Mouse (Mus musculus) fat pad, adult 2 months (tissue): ENCODE results near the gene Nr1h2.

Experiments used
- DNase-seq: peaks from one replicate; pipeline ENCODE4 v3.0.0-alpha.2; 2011; ENCODE audit warnings: low read depth, low spot score; ENCODE audit errors: extremely low read depth

Gene Nr1h2

DNA sequence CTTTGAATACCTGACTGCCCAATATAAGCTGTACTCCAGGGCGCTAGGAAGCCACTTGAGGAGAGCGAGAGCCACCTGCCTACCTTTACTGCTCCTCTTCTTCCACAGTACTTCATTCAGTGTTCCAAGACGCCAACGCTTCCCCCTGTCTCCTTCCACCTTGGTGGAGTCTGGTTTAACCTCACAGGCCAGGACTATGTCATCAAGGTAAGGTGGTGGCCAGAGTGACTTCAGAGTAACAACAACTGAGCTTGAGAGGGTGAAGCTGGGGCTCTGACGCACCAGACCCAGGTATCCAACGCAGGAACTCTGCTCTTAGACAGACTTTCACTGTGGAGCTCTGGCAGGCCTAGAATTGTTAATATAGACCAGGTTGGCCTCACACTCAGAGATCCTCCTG, 31.9 kb upstream of the Nr1h2 start:
- DNase-seq = no peak

DNA sequence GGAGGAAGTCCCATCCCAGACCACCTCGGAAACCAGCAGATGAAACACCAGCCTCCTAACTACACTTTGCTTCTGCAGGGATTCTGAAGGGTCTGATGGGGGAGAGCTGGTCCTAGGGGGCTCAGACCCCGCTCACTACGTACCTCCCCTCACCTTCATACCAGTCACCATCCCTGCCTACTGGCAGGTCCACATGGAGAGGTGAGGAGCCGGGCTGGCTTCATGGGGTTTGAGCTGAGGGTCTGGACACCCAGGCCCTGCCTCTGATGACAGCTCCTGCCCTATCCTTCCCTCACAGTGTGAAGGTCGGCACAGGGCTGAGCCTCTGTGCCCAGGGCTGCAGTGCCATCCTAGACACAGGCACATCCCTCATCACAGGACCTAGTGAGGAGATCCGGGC, 31.2 kb upstream of the Nr1h2 start:
- DNase-seq = no peak

DNA sequence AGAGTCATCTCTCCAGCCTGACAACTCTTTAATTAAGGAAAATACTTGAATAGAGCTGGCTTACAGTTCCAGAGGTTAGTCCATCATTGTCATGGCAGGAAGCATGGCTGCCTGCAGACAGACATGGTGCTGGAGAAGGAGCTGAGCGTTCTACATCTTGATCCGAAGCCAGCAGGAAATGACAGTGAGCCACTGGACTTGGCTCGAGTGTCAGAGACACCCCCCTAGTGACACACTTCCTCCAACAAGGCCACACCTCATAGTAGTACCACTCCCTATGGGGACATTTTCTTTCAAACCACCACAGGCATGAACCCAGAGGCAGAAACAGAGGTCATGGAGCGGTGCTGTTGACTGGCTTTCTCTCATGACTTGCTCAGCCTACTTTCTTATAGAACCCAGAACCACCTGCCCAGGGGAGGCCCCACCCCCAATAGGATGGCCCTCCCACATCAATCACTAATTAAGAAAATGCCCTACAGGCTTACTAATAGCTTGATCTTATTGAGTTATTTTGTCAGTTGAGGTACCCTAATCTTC, 30.6 kb upstream of the Nr1h2 start:
- DNase-seq = no peak

DNA sequence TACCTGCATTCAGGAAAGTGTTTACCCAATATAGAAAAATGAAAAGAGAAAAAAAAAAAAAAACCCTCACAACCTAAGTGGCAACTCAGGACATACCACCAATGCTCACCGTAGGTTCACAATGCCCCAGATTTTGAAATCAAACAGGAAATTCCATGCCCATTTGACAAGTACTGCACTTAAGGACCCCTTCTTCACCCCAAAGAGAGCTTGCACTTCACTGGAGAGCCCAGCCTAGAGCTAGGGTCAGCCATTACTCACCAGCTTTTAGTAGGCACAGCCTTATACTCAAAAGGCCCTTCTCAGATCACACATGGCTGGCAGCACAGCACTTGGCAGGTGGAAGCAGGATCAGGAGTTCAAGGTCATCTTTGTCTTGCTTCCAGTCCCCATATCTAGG, 29.4 kb upstream of the Nr1h2 start:
- DNase-seq = no peak

DNA sequence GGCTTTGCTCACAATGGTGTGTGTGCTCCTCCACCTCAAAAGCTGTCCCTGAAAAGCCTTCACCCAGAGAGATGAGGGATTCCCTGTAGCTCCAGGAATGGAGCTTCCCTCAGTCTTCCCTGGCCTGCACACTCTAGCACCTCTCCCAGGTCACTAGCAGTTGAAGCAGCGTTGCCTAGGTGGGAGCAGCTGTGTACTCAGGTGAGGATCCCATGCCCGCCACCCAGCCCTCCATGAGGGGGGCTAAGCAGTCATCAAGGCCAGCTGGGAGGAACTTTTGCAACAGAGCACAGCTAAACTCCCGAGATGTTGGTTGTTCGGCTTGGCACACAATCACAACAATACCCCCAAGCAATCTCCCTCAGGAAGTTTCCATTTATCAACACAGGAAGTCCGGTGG, 29.0 kb upstream of the Nr1h2 start:
- no peak for DNase-seq

DNA sequence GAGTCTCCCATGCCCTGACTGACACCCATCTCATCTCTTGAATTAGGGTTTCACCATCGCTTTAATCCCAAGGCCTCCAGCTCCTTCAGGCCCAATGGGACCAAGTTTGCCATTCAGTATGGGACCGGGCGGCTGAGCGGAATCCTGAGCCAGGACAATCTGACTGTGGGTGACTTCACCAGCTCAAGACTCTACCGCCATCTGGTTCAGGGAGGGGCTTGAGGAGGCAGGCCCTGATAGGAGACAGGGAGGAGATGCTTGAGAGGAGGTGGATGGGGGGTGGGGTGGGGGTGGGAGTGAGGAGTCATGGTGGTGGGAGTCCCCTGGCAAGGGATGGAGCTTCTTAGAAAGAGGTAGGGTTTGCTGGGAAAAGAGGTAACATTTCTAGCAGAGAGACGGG, 27.9 kb upstream of the Nr1h2 start:
- no peak for DNase-seq

DNA sequence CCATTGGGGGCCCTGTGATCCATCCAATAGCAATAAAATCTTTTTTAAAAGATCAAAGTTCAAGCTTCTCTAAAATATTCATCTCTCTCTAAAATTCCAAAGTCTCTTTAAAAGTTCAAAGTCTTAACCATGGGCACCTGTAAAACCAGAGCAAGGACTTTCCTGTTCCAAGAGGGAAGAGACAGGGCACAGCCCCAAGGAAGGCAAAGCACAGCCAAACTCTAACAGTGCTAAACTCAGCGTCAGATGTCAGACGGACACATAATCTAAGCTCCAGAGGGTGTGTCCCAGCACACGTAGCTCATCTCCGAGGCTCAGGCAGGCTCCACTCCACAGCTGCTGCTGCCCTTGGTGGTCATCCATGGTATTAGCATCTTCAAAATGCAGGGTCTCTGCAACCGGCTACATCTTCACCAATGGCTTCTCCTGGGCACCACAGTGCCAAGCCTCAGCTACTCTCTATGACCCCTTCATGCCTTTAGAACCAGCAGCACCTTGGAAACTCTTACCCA, 22.6 kb upstream of the Nr1h2 start:
- DNase-seq = no peak

DNA sequence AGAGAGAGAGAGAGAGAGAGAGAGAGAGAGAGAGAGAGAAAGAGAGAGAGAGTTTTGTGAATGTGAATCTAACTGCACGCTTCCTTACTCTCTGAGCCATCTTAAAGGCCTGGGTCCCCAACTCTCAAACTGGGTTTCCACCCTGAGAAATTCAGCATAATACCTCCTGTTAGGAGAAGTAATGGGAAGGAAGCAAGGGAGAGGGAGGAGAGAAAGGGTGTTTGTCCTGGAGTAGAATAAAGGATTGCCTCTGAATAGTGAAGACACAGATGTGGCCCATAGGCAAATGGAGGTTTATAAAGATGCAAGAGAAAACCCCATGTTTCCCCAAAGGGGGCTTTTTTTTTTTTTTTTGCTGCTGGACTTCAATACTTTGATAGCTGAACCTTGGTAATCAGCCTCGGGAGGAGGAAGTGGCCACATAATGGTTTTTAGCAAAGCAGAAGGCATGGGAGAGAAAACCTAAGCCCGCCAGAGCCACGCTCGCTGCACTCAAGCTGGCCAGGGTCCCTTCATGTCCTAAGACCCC, 19.3 kb upstream of the Nr1h2 start:
- no peak for DNase-seq

DNA sequence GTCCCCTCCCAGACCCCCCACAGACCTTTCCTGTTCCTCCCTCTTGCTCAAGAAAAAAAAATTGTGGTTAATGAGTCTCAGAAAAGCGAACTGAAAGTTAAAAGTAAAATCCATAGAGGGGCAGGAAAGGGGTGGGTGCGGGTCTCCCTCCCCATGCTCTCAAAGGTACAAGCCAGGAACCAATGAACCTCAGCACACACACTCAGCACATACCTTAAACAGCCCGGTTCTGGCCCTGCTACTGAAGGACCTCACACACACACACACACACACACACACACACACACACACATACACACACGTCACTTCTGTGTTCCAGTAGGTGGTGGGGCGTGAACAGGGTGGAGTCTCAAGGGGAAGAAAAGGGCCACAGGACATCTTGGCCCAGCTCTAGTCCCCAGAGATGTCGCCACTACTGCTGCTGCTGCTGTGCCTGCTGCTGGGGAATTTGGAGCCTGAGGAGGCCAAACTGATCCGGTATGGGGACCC, 18.5 kb upstream of the Nr1h2 start, which contains the start of gene Napsa:
Gene Napsa, plus strand, starts transcription at position 168 of the 489 bp plus-strand sequence.
- no peak for DNase-seq

DNA sequence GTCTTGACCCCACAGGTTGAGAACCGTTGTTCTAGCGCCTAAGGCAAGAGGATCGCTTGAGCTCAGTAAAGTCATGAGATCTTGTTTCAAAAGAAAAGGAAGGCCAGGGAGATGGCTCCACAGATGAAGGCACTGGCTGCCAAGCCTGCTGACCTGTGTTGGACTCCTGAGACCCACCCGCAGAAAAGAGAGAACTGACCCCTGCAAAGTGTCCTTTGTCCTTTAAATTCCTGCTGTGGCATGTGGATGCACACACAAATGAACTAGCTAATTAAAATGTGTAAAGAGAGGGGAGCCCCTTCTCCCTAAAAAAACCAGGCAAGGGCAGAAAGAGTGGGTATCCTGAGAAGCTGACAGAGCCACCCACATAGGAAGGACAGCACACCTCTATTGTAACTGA, 18.1 kb upstream of the Nr1h2 start:
- DNase-seq = no peak

DNA sequence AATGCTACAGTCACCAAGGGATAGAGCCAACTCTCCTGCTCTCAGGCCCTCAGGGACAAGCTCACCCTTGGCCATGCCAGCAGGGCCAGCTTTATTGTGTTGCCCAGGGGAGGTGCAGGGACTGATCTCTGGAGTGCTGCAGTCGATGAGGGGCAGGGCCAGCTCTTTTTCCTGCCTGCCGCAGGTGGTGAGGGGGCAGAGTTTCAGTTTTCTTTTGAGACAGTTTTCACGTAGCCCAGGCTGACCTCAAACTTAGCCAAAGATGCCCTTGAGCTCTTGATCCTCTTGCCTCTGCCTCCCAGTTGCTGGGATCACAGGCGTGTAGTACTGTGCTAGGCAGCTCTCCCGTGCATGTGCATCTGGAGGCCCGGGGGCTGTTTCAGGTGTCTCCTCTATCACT, 17.2 kb upstream of the Nr1h2 start:
- DNase-seq = no peak

DNA sequence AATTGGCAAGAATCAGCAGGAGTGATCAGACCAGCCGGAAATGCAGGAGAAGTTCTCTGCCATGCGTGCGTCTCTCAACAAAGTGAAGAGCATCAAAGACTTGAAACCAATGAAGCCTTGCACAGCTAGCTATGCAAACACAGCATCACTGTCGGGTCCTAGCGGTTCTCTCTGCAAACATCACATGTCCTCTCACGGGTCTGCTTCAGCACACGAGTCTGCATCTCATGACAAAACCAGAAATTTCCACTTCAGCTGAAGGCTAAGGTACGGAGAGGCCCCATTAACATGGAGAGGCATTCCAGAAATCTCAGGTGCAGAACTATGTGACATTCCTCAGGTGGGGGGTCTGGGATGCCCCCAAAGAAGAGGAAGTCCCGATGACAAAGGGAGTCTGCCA, 15.1 kb upstream of the Nr1h2 start:
- no peak for DNase-seq

DNA sequence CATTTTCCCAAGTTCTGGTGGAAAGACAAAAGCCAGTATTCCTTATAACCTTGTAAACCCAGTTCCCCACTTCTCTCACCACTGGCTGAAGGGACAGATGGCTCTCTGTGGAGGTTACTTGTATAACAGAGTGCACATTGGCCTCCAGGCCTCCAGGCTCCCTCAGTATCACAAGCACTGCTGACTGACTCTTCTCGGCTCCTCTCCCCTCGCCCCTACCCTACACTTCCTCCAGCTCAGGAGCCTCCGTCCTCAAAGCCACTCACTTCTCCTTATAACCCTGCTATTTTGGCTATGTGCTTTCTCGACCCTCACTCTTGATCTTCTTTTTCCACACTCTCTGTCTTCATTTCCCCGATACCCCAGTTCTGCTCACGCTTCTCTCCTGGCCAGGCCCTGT, 11.7 kb upstream of the Nr1h2 start:
- no peak for DNase-seq

DNA sequence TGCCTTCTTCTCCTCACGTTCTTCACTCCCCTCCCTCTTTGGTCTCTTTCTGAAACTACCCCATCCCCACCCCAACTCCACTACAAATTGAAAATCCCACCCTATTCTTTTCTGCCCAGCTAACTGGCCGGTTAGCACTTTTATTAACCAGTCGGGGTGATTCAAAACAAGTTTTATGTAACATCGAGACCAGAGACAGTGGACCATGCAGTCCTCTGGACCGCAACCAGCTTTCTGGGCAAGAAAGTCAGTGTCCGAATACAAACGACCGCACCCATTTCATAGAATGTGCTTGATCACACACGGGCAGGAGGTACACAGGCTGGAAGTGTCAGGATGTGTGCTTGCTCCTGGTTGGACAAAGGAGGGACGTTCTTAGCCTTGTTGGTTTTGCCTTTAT, 10.7 kb upstream of the Nr1h2 start:
- DNase-seq = no peak

DNA sequence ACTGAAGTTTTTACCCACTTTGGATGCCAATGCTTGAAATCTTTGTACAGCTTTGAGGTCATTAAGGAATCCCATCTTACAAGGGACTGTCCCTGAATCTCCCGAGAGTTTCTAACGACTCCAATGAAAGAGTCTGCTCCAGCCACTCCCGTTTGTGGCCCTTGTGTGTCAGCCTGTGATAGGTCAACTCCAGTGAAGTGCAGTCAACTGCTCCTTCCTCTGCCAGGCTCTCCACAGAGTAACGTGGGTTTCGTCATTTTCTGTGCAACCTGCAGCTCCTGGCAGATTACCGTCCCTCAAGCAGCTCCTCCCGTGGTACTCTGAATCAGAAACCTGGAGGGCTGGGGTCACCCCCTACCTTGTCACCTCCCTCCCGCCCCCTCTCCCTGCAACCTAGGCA, 9.5 kb upstream of the Nr1h2 start:
- DNase-seq = no peak

DNA sequence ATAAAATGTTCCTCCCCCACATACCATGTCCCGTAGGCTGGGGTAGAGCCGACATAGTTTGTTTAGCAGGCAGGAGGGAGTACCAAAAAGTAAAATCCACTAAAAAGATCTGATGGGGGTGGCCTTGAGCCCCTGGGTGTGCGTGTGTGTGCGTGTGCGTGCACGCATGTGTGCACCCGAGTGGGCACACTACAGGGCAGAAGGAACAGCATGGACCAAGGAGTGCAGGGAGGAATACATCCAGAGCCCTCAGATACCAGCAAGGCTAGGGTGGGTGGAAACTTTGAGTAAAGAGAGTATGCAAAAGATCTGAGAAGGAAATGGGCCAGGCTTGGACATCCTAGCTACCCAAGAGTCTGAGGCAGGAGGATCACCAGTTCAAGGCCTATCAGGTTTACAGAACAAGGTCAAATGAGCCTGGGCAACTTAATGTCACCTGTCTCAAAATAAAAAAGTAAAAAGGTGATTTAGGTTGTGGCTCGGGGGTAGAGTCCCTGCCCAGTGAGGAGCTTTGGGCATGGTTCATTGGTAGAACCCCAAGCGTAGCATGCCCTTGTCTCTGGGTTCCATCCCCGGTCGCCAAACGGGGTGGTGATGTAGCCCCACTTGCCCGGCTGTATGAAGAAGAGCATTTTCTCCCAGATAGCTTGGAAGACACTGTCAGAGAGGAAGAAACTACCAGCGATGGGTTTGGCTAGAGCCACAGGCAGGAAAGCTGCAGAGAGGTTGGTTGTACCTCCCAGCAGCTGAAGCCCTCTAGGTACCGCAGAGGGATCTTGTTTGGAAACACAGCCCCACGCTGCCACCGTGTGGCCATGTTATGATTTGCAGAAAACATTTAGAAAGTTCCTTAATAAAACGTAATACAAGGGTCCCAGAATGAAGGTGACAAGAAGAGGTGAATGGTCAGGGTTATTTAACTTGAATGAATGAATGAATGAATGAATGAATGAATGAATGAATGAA, 7.0 kb upstream of the Nr1h2 start:
- no peak for DNase-seq

DNA sequence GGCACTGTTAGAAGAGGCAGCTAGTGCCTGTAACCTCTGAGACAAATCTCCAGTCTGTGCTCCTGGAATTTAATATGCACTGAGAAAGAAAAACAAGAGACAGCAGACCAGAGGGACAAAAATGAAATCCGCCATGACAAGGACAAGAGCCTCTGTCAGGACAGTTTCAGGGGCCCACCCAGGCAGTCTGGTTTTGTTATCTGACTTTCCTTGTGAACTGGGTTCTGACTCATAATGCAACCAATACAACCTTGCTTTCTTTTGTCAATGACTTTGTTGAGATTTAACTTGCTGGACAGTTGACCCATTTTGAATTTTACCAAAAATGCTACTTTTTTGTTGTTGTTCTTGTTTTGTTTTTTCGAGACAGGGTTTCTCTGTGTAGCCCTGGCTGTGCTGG, 3.9 kb upstream of the Nr1h2 start:
- no peak for DNase-seq

DNA sequence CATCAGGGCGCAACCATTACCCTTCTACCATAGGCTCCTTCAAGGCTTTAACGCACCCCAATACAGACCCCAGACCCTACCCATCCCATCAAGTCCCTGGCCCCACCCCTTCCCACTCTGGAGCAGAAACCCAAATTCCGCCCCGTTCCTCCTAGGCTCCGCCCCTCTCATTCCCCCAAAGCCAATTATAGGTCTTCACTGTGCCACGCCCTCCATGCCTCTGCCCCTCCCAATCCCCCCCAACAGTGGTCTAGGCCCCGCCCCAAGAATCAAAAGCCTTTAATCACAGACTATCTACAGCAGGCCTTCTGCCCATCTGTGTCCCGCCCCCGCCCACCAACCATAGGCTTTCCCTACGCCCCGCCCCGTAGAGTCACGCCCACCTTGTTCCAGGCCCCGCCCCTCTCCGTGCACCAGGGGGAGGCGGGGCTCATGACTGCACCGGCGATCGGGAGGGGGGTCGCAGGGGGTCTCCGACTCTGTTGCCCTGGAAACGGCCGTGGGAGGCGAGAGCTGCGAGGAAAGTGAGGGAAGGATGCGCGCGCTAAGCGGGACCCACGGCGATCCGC, 471 bp downstream of the Nr1h2 start:
- no peak for DNase-seq

DNA sequence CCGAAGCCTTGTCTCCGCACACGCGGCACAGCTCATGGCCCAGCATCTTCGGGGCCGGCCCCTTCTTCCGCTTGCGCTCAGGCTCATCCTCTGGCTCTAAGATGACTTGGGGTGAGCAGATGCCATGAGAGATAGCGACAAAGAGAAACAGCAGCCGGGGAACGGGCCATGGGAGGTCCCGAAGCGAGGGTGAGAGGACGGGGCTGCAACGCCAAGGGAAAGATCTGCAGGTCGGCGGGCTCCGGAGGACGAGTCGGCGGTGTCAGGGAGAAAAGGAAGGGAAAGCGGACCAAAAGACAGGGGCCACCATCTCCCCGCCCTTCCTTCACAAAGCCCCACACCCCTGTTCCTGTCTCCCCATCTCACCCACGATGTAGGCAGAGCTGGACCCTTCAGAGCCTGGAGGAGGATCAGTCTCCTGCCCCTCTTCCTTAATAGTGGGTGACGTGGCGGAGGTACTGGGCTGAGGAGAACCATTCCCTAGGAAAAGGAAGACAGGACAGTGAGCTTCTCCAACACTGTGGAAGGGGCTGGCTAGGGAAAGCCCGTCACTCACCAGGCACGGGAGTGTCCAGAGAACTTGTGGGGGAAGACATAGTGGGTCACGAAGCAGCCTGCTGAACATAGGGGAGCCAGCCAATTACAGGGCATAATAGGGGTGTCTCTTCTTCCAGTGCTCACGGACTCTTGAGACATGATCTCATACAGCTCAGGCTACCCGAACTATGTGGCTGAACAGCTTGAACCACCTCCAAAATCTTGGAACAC, 1.4 kb downstream of the Nr1h2 start:
- no peak for DNase-seq

DNA sequence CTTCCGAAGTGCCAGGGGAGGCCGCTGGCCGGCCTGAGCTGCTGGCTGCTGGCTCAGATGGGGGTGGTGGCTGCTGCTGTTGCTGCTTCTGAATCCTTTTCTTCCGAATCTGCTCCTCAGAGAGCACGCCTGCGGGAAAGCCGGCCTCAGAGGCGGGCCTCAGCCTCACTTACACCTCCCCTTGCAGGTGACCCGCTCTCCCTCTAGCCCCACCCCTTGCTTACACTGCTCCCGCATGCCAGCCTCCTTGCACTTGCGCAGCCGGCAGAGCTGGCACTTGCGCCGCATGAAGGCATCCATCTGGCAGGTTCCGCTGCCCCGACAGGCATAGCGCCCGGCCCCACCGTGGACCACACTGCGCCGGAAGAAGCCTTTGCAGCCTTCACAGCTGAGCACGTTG, 2.0 kb downstream of the Nr1h2 start:
- no peak for DNase-seq

DNA sequence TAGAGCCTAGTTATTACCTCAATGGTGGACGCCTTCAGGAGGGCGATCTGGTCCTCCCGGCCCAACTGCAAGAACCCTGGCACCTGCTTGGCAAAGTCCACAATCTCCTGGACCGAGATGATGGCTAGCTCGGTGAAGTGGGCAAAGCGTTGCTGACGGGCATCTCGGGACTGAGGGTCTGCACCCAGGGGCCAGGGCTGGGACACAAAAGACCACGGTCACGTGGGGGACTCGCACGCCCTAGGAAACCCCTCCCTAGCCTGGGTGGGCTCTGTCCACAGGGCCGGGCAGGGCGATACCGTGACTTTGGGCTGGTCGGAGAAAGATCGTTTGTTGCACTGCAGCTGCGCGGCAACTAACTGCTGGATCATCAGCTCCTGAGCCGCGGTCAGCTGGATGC, 2.5 kb downstream of the Nr1h2 start:
- no peak for DNase-seq
